ENCODE assay signal across 23 mouse cellular contexts in genomic region chr3:5776894-5777293, GRCm38 (mm10). TPM values are rescaled to one million over a fixed set of nuclear protein-coding genes. Genes with fewer than 3 reads are reported as not detected.
DNase-seq lines count a peak whose midpoint lies in the region; ATAC-seq and TF ChIP-seq lines count a peak whose summit lies in the region.
"Had no signal": no experiment of that assay in that cellular context is flagged by ENCODE, and none has a peak within 500 bp of the region (broad histone marks: within the 10 kb centered on the region; RNA-seq: fewer than 3 reads in every experiment).

No protein-coding gene starts in this region.

- H3K4me1 ChIP-seq in CH12.LX (ENCODE audit: control insufficient read depth in 1 of 2, insufficient read depth in 2 of 2) (no peaks in the 10 kb centered on the region), ES-E14 (ENCODE audit: control insufficient read depth in 2 of 2, insufficient read depth in 2 of 2, low read length in 2 of 2, poor library complexity in 1 of 2) (no peaks in the 10 kb centered on the region)
- H3K4me1 ChIP-seq in intestine, embryonic 15.5 days (replicated peaks) = no peaks in the 10 kb centered on the region
- no peaks in the 10 kb centered on the region for H3K4me1 ChIP-seq in hindbrain, embryonic 10.5 days (replicated peaks)

- H3K27me3 ChIP-seq in CH12.LX (replicated peaks) = no peaks in the 10 kb centered on the region
- no peaks in the 10 kb centered on the region for H3K27me3 ChIP-seq in intestine, embryonic 15.5 days (replicated peaks)
- H3K27me3 ChIP-seq in hindbrain, embryonic 10.5 days (ENCODE audit: insufficient read depth, poor library complexity, severe bottlenecking) = no peaks in the 10 kb centered on the region

- H3K4me3 ChIP-seq in CH12.LX (replicated peaks in 1 of 3; ENCODE audit: low read depth in 2 of 3, low read length in 2 of 3, poor library complexity in 1 of 3) (no peak overlapping the region), ES-E14 (ENCODE audit: insufficient read depth in 1 of 2, low read depth in 1 of 2, low read length in 2 of 2, poor library complexity in 1 of 2, severe bottlenecking in 1 of 2) (no peak overlapping the region)
- H3K4me3 ChIP-seq in intestine, embryonic 15.5 days (replicated peaks) = no peak overlapping the region
- no peak overlapping the region for H3K4me3 ChIP-seq in hindbrain, embryonic 10.5 days

- no peak for TF ChIP-seq POLR2A in CH12.LX (IDR thresholded peaks at IDR 0.05; ENCODE audit: low read depth, low read length)

- no peak overlapping the region for H3K27ac ChIP-seq in CH12.LX (ENCODE audit: insufficient read depth, low read depth)
- no peak overlapping the region for H3K27ac ChIP-seq in ES-E14 (ENCODE audit: insufficient read depth, low read depth, low read length, poor library complexity, severe bottlenecking)
- H3K27ac ChIP-seq in intestine, embryonic 15.5 days = no peak overlapping the region
- no peak overlapping the region for H3K27ac ChIP-seq in hindbrain, embryonic 10.5 days

- no peak overlapping the region for H3K4me2 ChIP-seq in CH12.LX (ENCODE audit: insufficient read depth, low read depth, poor library complexity, severe bottlenecking)
- H3K4me2 ChIP-seq in intestine, embryonic 15.5 days (replicated peaks) = no peak overlapping the region

- no peak for TF ChIP-seq EP300 in CH12.LX (IDR thresholded peaks at IDR 0.05; ENCODE audit: low read length)

- no peaks in the 10 kb centered on the region for H3K79me2 ChIP-seq in CH12.LX (replicated peaks; ENCODE audit: control insufficient read depth, extremely low read depth, insufficient read depth, poor library complexity, severe bottlenecking)

- no peak for TF ChIP-seq CTCF in CH12.LX (conservative IDR thresholded peaks at IDR 0.05 in 1 of 2, IDR thresholded peaks at IDR 0.05 in 1 of 2; ENCODE audit: low read depth in 2 of 2, low read length in 2 of 2)

- DNase-seq in CH12.LX (ENCODE audit: extremely low read depth) = no peak
- DNase-seq in ES-E14 (ENCODE audit: low read depth, low spot score) = no peak
- DNase-seq in Muller cell, postnatal 12 days (ENCODE audit: inconsistent ontology term) = peak; percentile 3
- no peak for DNase-seq in spleen, postnatal 36 days (ENCODE audit: low spot score in 2 of 2)
- no peak for DNase-seq in hindbrain, embryonic 10.5 days (ENCODE audit: low spot score)
- DNase-seq: adrenal gland, adult 2 months; adrenal gland, adult 8-10 months; adrenal gland, postnatal 10 days; adrenal gland, postnatal 14 days; adrenal gland, postnatal 25 days; adrenal gland, postnatal 36 days; B cell, adult 2 months; cerebellum, adult 11 months; cerebellum, adult 11-12 months; cerebellum, adult 18-20 months; cerebellum, adult 2 months; cerebellum, adult 8-10 months; cerebellum, adult 9-10 months had no signal

- dilution Hi-C loops in CH12.LX (cut with MboI; ENCODE audit: extremely low pct_ligation_motif_present, extremely low pct_unique_long_range_greater_than_20kb, low sequenced_read_pairs) = no loop called here

- ATAC-seq in intestine, embryonic 15.5 days = no peak
- ATAC-seq: activated CD4-positive, CD25-positive, alpha-beta regulatory T cell, adult 4 months; CD4-positive, CD25-positive, alpha-beta regulatory T cell, adult 4 months; Patski had no signal

- H3K9me3 ChIP-seq in CH12.LX (replicated peaks; ENCODE audit: low read length) (no peaks in the 10 kb centered on the region), ES-E14 (ENCODE audit: control insufficient read depth, insufficient read depth, low read depth, low read length) (no peaks in the 10 kb centered on the region)
- no peaks in the 10 kb centered on the region for H3K9me3 ChIP-seq in intestine, embryonic 15.5 days
- no peaks in the 10 kb centered on the region for H3K9me3 ChIP-seq in hindbrain, embryonic 10.5 days
- H3K9me3 ChIP-seq: G1E had no signal

- in situ Hi-C loops in CH12.LX (cut with MboI; ENCODE audit: low pct_ligation_motif_present, low pct_unique_long_range_greater_than_20kb, low sequenced_read_pairs) (no loop called here), ES-E14 (cut with MboI; ENCODE audit: low sequenced_read_pairs in 2 of 2, unreplicated experiment in 2 of 2) (no loop called here)

- H3K9ac ChIP-seq in CH12.LX (ENCODE audit: insufficient read depth, low read depth) = no peak overlapping the region
- no peak overlapping the region for H3K9ac ChIP-seq in ES-E14 (ENCODE audit: insufficient read depth, low read depth, low read length, poor library complexity, severe bottlenecking)
- H3K9ac ChIP-seq in intestine, embryonic 15.5 days = no peak overlapping the region

- no peaks in the 10 kb centered on the region for H3K36me3 ChIP-seq in CH12.LX (replicated peaks in 1 of 2; ENCODE audit: control insufficient read depth in 1 of 2, insufficient read depth in 1 of 2, low read length in 1 of 2)
- H3K36me3 ChIP-seq in ES-E14 (ENCODE audit: control insufficient read depth, insufficient read depth, low read length, poor library complexity, severe bottlenecking) = no peaks in the 10 kb centered on the region
- no peaks in the 10 kb centered on the region for H3K36me3 ChIP-seq in intestine, embryonic 15.5 days
- H3K36me3 ChIP-seq in hindbrain, embryonic 10.5 days = no peaks in the 10 kb centered on the region
- H3K36me3 ChIP-seq: G1E had no signal

- WGBS in intestine, embryonic 15.5 days = 76% methylated on average over 2 of the region's 2 CpGs
- 86% methylated on average over 2 of the region's 2 CpGs for WGBS in hindbrain, embryonic 10.5 days

- TF ChIP-seq RAD21 in CH12.LX (IDR thresholded peaks at IDR 0.05; ENCODE audit: low read depth, low read length) = no peak

TF ChIP-seq in CH12.LX, 34 proteins besides CTCF, POLR2A, EP300 and RAD21:
- peak; percentile 85 for TF ChIP-seq MAFK (IDR thresholded peaks at IDR 0.05; ENCODE audit: insufficient replicate concordance, low read length)
- no peak for TF ChIP-seq GABPA (IDR thresholded peaks at IDR 0.05; ENCODE audit: insufficient replicate concordance, low read depth, low read length)
- TF ChIP-seq JUN (IDR thresholded peaks at IDR 0.05; ENCODE audit: insufficient read depth, low read depth, low read length) = no peak
- no peak for TF ChIP-seq ELF1 (IDR thresholded peaks at IDR 0.05; ENCODE audit: low read depth, low read length)
- no peak for TF ChIP-seq USF2 (conservative IDR thresholded peaks at IDR 0.05; ENCODE audit: low read depth, low read length)
- no peak for TF ChIP-seq BHLHE40 (IDR thresholded peaks at IDR 0.05; ENCODE audit: low read depth, low read length)

TF ChIP-seq in ES-E14, 5 proteins besides CTCF, POLR2A, EP300 and RAD21:
- TF ChIP-seq CHD2 (IDR thresholded peaks at IDR 0.05; ENCODE audit: low read depth, low read length) (no peak), MAFK (IDR thresholded peaks at IDR 0.05; ENCODE audit: insufficient read depth, low read depth, low read length) (peak; percentile 68; the same call in 1 of the 2 replicates), ZC3H11A (IDR thresholded peaks at IDR 0.05; ENCODE audit: borderline replicate concordance, low read depth, low read length) (no peak), HCFC1 (IDR thresholded peaks at IDR 0.05; ENCODE audit: borderline replicate concordance, insufficient read depth, low read length) (no peak), ZNF384 (IDR thresholded peaks at IDR 0.05; ENCODE audit: low read depth, low read length) (no peak)

RNA-seq across cellular contexts. Expression of gene Gm8797, which starts 26.3 kb away (rescaled TPM):
- total RNA-seq in CH12.LX (2012; rRNA removed) (2.0 and 2.8 TPM in 2 replicates), CH12.LX (2014; rRNA removed) (5.0 and 5.7 TPM in 2 replicates), ES-E14 (2012; rRNA removed) (4.3 and 7.1 TPM in 2 replicates)
- 605 and 895 TPM in 2 replicates for polyA plus RNA-seq in CH12.LX (2012; ENCODE audit: insufficient read length, low read depth)
- polyA plus RNA-seq in intestine, embryonic 15.5 days (2015; fragmentation: Nextera tagmentation; extraction: Ambion mirVana) = 8.3 and 12.1 TPM in 2 replicates
- 15.2 and 26.4 TPM in 2 replicates for polyA plus RNA-seq in hindbrain, embryonic 10.5 days (2016; fragmentation: Nextera tagmentation; extraction: Ambion mirVana)

Comparison
In these comparisons a context has a peak if more than half of its experiments do, and no peak if none do; other contexts are left out.
1. RNA of gene Gm8797, which starts 26.3 kb away (polyA plus RNA-seq): 605 to 895 TPM in CH12.LX; 15.2 to 26.4 TPM in hindbrain, embryonic 10.5 days and 8.3 to 12.1 TPM in intestine, embryonic 15.5 days; every median in the first group is over 10 times any median in the second.